Mouse (Mus musculus) intestine, embryonic 15.5 days (tissue): ENCODE data around the gene Ssh1. TPM values are rescaled to one million over a fixed set of nuclear protein-coding genes. Genes with fewer than 3 reads are reported as not detected.

Experiments
- ATAC-seq: fragments of 200-750 bp; cut with Nextera tagmentation; 2 replicates; pipeline ENCODE4 v1.8.0; 2017; ENCODE audit warnings: moderate TSS enrichment, moderate library complexity
- H3K27ac ChIP-seq: fragments of 300-500 bp; sonication (generic); 2 replicates; pipeline ENCODE4 v1.5.1; 2015; ENCODE audit warnings: mild to moderate bottlenecking, inconsistent platforms
- H3K27me3 ChIP-seq: fragments of 300-500 bp; sonication (generic); replicated peaks from 2 replicates; pipeline ENCODE4 v1.6.1; 2015; ENCODE audit warnings: inconsistent platforms
- H3K36me3 ChIP-seq: fragments of 300-500 bp; sonication (generic); 2 replicates; pipeline ENCODE4 v1.6.1; 2015; ENCODE audit warnings: inconsistent platforms
- H3K4me1 ChIP-seq: fragments of 300-500 bp; sonication (generic); replicated peaks from 2 replicates; pipeline ENCODE4 v1.6.1; 2015; ENCODE audit warnings: inconsistent platforms
- H3K4me2 ChIP-seq: fragments of 300-500 bp; sonication (generic); replicated peaks from 2 replicates; pipeline ENCODE4 v1.6.1; 2015; ENCODE audit warnings: mild to moderate bottlenecking, inconsistent platforms
- H3K4me3 ChIP-seq: fragments of 300-500 bp; sonication (generic); replicated peaks from 2 replicates; pipeline ENCODE4 v1.5.1; 2015; ENCODE audit warnings: inconsistent platforms
- H3K9ac ChIP-seq: fragments of 300-500 bp; sonication (generic); 2 replicates; pipeline ENCODE4 v1.6.1; 2015; ENCODE audit warnings: inconsistent platforms
- H3K9me3 ChIP-seq: fragments of 300-500 bp; sonication (generic); 2 replicates; pipeline ENCODE4 v1.6.1; 2016; ENCODE audit warnings: inconsistent platforms
- WGBS: fragments of 180-500 bp; shearing (Covaris S2); methylation state at CpG from one replicate; pipeline ENCODE4 v1.1.7; 2015; 5-methylcytosine and 5-hydroxymethylcytosine counted together
- polyA plus RNA-seq: library from polyadenylated mRNA; unstranded; fragments of >200 nt; fragmentation: Nextera tagmentation; extraction: Ambion mirVana; gene quantifications from 2 replicates; pipeline ENCODE4 v1.2.1, GENCODE M21; 2015

Gene Ssh1
- polyA plus RNA-seq, 1 experiment from 2014 or later, result 11.8 TPM

GRCm38 (mm10) chr5:113975538-113976215 lies 18.0 kb downstream of the Ssh1 start:
- H3K36me3 ChIP-seq, result no peaks in the 10 kb centered on the region
- H3K9ac ChIP-seq, result no peak overlapping the region
- H3K27me3 ChIP-seq, result no peaks in the 10 kb centered on the region
- H3K4me1 ChIP-seq, result peaks cover 32% of the 10 kb centered on the region
- no peak overlapping the region for H3K4me2 ChIP-seq
- H3K9me3 ChIP-seq, result no peaks in the 10 kb centered on the region
- ATAC-seq, result peak; percentile 19; the same call in 1 of the 2 replicates
- no peak overlapping the region for H3K27ac ChIP-seq
- 52% methylated on average over 9 of the region's 9 CpGs for WGBS
- no peak overlapping the region for H3K4me3 ChIP-seq

DNA sequence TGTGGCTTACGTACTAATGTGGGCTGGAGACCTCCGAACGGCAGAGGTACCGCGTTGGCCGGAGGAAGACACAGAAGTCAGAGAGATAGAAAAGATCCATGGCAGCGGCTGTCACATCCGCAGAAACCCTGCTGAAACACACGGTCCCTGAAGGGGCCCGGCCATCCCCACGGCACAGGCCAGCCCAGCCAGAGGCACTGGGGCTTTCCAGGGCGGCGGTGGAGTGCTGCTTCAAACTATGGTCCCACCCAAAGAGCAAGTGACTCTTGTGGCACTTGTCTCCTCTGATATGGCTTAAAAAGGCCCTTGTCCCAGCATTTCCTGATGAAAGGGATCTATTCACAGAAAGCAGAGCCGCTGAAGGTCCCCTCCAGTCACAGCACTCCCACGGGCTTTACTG lies 19.1 kb downstream of the Ssh1 start:
- 61% methylated on average over 15 of the region's 15 CpGs for WGBS
- Histone ChIP-seq H3K9me3 (no peaks in the 10 kb centered on the region), H3K4me3 (no peak overlapping the region), H3K36me3 (no peaks in the 10 kb centered on the region), H3K4me1 (peaks cover 32% of the 10 kb centered on the region), H3K4me2 (no peak overlapping the region), H3K9ac (no peak overlapping the region; the same call in 1 of the 2 replicates), H3K27ac (peak overlapping the region; percentile 15; the same call in 1 of the 2 replicates), H3K27me3 (no peaks in the 10 kb centered on the region)
- no peak for ATAC-seq

DNA sequence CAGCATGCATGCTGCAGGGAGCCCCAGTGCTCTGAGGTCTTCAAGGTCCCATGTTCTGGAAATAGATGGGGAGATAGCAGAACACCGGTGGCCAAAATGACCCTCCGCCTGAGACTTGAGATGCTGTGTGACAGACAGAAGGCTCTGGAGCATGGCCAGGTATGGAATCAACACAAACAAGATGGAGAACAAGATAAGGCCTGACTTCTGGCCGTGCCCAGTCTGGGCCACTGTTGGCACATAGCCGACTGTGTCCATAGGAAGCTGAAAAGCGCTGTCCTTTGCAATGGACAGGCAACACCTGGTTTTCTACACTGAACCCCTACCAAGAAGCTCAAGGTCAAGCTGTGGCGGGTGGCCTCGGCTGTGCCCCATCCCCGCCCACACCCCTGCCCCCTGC lies 19.9 kb downstream of the Ssh1 start:
- Histone ChIP-seq H3K4me3 (no peak overlapping the region), H3K4me2 (no peak overlapping the region), H3K9ac (no peak overlapping the region), H3K4me1 (peaks cover 32% of the 10 kb centered on the region), H3K27ac (no peak overlapping the region; the same call in 1 of the 2 replicates), H3K36me3 (no peaks in the 10 kb centered on the region; the same call in 1 of the 2 replicates), H3K27me3 (no peaks in the 10 kb centered on the region), H3K9me3 (no peaks in the 10 kb centered on the region)
- no peak for ATAC-seq
- 84% methylated on average over 8 of the region's 8 CpGs for WGBS

GRCm38 (mm10) chr5:113972589-113973515 lies 20.8 kb downstream of the Ssh1 start:
- 19% methylated on average over 18 of the region's 18 CpGs for WGBS

DNA sequence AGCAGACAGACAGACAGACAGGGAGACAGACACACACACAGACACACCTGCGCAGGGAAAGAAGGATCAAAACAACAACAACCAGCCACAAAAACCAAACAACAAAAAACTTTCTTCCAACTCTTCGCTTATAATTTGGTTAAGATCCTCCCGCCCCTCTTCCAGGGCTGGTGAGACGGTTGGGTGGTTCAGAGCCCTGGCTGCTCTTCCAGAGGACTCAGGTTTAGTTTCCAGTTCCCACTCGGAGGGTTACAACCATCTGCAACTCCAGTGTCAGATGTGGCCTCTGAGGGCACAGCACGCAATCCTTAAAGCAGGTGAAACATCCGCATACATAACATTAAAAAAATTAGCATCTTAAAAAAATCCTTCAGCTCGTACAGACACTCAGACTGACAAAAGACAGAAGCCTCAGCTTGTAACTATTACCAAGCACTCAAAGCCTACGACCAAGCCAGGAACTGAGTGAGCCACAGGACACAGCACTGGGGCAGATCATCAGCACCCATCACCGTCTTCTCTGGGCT lies 22.2 kb downstream of the Ssh1 start:
- H3K27ac ChIP-seq, result no peak overlapping the region

More at GRCm38 (mm10) chr5:113972589-113973515, 20.8 kb downstream of the Ssh1 start:
- Histone ChIP-seq H3K4me3 (0 out of 2 replicates have a peak overlapping the region, but pooled peaks have one; percentile 5), H3K9ac (no peak overlapping the region), H3K4me1 (peaks cover 32% of the 10 kb centered on the region), H3K36me3 (peaks cover 6% of the 10 kb centered on the region; the same call in 1 of the 2 replicates), H3K27me3 (no peaks in the 10 kb centered on the region), H3K9me3 (no peaks in the 10 kb centered on the region), H3K4me2 (peak overlapping the region; percentile 47), H3K27ac (peak overlapping the region; percentile 88)
- peak; percentile 81 for ATAC-seq

DNA sequence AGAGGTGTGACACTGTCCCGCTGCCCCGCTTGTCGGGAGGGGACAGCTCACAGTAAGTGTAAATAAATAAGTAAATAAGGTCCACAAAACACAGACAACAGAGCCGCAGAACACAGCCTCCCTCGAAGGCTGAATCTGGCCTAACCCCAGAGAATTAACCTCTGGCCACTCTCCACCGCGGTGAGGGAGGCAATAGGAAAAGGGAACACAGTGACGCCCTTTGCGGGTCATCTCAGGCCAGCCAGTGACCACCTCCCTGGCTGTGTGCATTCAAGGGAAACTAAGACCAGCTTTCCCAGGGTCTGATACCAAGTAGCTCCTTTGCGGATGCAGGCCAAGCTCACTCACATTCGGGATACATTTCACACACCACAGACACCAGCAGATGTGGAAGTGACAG lies 25.3 kb downstream of the Ssh1 start:
- 83% methylated on average over 11 of the region's 11 CpGs for WGBS
- no peak overlapping the region for H3K4me2 ChIP-seq
- no peak for ATAC-seq
- no peaks in the 10 kb centered on the region for H3K9me3 ChIP-seq
- H3K27ac ChIP-seq, result no peak overlapping the region
- no peak overlapping the region for H3K9ac ChIP-seq
- H3K27me3 ChIP-seq, result no peaks in the 10 kb centered on the region
- peaks cover 23% of the 10 kb centered on the region for H3K36me3 ChIP-seq
- no peak overlapping the region for H3K4me3 ChIP-seq
- peaks cover 4% of the 10 kb centered on the region; the same call in 1 of the 2 replicates for H3K4me1 ChIP-seq

More for the DNA sequence above, 22.2 kb downstream of the Ssh1 start:
- Histone ChIP-seq H3K4me3 (no peak overlapping the region), H3K9ac (no peak overlapping the region), H3K36me3 (peaks cover 8% of the 10 kb centered on the region; the same call in 1 of the 2 replicates), H3K4me1 (peaks cover 32% of the 10 kb centered on the region), H3K9me3 (no peaks in the 10 kb centered on the region), H3K27me3 (no peaks in the 10 kb centered on the region), H3K4me2 (no peak overlapping the region)
- WGBS, result 79% methylated on average over 10 of the region's 10 CpGs
- no peak for ATAC-seq

GRCm38 (mm10) chr5:113966452-113967150 lies 27.1 kb downstream of the Ssh1 start:
- WGBS, result 61% methylated on average over 13 of the region's 13 CpGs

GRCm38 (mm10) chr5:113965659-113966185 lies 28.0 kb downstream of the Ssh1 start:
- H3K36me3 ChIP-seq, result peaks cover 23% of the 10 kb centered on the region
- no peak for ATAC-seq
- 93% methylated on average over 7 of the region's 7 CpGs for WGBS

More at GRCm38 (mm10) chr5:113966452-113967150, 27.1 kb downstream of the Ssh1 start:
- H3K27ac ChIP-seq, result peak overlapping the region; percentile 37; the same call in 1 of the 2 replicates
- ATAC-seq, result peak; percentile 46; the same call in 1 of the 2 replicates
- H3K4me3 ChIP-seq, result no peak overlapping the region
- peaks cover 23% of the 10 kb centered on the region for H3K36me3 ChIP-seq
- no peaks in the 10 kb centered on the region for H3K27me3 ChIP-seq
- no peaks in the 10 kb centered on the region for H3K9me3 ChIP-seq
- H3K4me2 ChIP-seq, result no peak overlapping the region
- H3K9ac ChIP-seq, result no peak overlapping the region
- no peaks in the 10 kb centered on the region for H3K4me1 ChIP-seq

DNA sequence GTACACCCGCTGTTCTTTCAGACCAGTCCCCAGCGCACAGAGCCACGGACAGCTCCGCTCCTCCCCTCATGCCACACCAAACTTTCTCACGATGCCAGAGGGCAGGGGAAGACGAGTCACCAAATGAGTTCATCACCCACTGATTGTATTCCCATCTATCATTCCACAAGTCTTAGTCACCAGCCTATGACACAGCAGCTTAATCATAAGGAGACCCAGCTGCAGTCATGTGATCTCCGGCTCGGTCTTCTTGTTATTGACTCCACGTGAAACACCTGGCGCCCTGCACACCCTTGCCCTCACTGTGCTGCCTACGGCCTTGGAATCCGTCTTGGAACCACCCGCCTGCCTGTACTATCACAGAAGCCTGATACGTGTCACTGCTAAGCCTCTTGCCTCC lies 28.7 kb downstream of the Ssh1 start:
- H3K4me2 ChIP-seq, result no peak overlapping the region
- no peaks in the 10 kb centered on the region for H3K4me1 ChIP-seq
- H3K36me3 ChIP-seq, result peaks cover 23% of the 10 kb centered on the region
- no peaks in the 10 kb centered on the region for H3K9me3 ChIP-seq
- no peaks in the 10 kb centered on the region for H3K27me3 ChIP-seq
- peak; percentile 37; the same call in 1 of the 2 replicates for ATAC-seq
- WGBS, result 80% methylated on average over 14 of the region's 14 CpGs
- no peak overlapping the region for H3K27ac ChIP-seq
- H3K9ac ChIP-seq, result no peak overlapping the region
- H3K4me3 ChIP-seq, result no peak overlapping the region

More at GRCm38 (mm10) chr5:113965659-113966185, 28.0 kb downstream of the Ssh1 start:
- Histone ChIP-seq H3K27ac (no peak overlapping the region), H3K9me3 (no peaks in the 10 kb centered on the region), H3K4me3 (no peak overlapping the region), H3K4me2 (no peak overlapping the region), H3K9ac (no peak overlapping the region), H3K4me1 (no peaks in the 10 kb centered on the region), H3K27me3 (no peaks in the 10 kb centered on the region)

GRCm38 (mm10) chr5:113961776-113962175 lies 31.9 kb downstream of the Ssh1 start:
- Histone ChIP-seq H3K4me2 (no peak overlapping the region), H3K4me1 (no peaks in the 10 kb centered on the region), H3K27me3 (no peaks in the 10 kb centered on the region), H3K27ac (no peak overlapping the region), H3K4me3 (no peak overlapping the region), H3K36me3 (peaks cover 20% of the 10 kb centered on the region), H3K9ac (no peak overlapping the region), H3K9me3 (no peaks in the 10 kb centered on the region)
- no peak for ATAC-seq
- WGBS, result 72% methylated on average over 7 of the region's 7 CpGs

GRCm38 (mm10) chr5:113960416-113960815 lies 33.3 kb downstream of the Ssh1 start:
- no peak overlapping the region for H3K27ac ChIP-seq
- H3K27me3 ChIP-seq, result no peaks in the 10 kb centered on the region
- ATAC-seq, result no peak
- no peak overlapping the region for H3K4me3 ChIP-seq
- no peaks in the 10 kb centered on the region for H3K4me1 ChIP-seq
- no peaks in the 10 kb centered on the region for H3K9me3 ChIP-seq
- WGBS, result 81% methylated on average over 8 of the region's 8 CpGs
- peaks cover 13% of the 10 kb centered on the region for H3K36me3 ChIP-seq
- no peak overlapping the region for H3K4me2 ChIP-seq
- H3K9ac ChIP-seq, result no peak overlapping the region
